Mouse (Mus musculus) midbrain, embryonic 16.5 days (tissue): Measurements from ENCODE around the gene Dysf. TPM values are rescaled to one million over a fixed set of nuclear protein-coding genes. Genes with fewer than 3 reads are reported as not detected.

Source experiments
- ATAC-seq: fragments of 200-750 bp; cut with Nextera tagmentation; 2 replicates; pipeline ENCODE4 v1.8.0; 2017; ENCODE audit warnings: moderate TSS enrichment
- H3K27ac ChIP-seq: fragments of 300-500 bp; sonication (generic); 2 replicates; pipeline ENCODE4 v1.5.1; 2014; ENCODE audit warnings: mild to moderate bottlenecking, low read length, mixed read lengths
- H3K27me3 ChIP-seq: fragments of 300-500 bp; sonication (generic); 2 replicates; pipeline ENCODE4 v1.6.1; 2014; ENCODE audit warnings: low read depth, low read length, mixed read lengths; ENCODE audit not compliant: control insufficient read depth, insufficient read depth
- H3K36me3 ChIP-seq: fragments of 300-500 bp; sonication (generic); 2 replicates; pipeline ENCODE4 v1.6.1; 2014; ENCODE audit warnings: mild to moderate bottlenecking, low read length, moderate library complexity, mixed read lengths; ENCODE audit not compliant: control insufficient read depth, insufficient read depth
- H3K4me1 ChIP-seq: fragments of 300-500 bp; sonication (generic); 2 replicates; pipeline ENCODE4 v1.6.1; 2014; ENCODE audit warnings: mild to moderate bottlenecking, low read length, mixed read lengths; ENCODE audit not compliant: control insufficient read depth, insufficient read depth
- H3K4me2 ChIP-seq: fragments of 300-500 bp; sonication (generic); 2 replicates; pipeline ENCODE4 v1.6.1; 2014; ENCODE audit warnings: mild to moderate bottlenecking, low read length, mixed read lengths
- H3K4me3 ChIP-seq: fragments of 300-500 bp; sonication (generic); 2 replicates; pipeline ENCODE4 v1.5.1; 2014; ENCODE audit warnings: low read depth, mild to moderate bottlenecking, low read length, moderate library complexity, mixed read lengths
- H3K9ac ChIP-seq: fragments of 300-500 bp; sonication (generic); 2 replicates; pipeline ENCODE4 v1.6.1; 2014; ENCODE audit warnings: low read depth, low read length, mixed read lengths
- H3K9me3 ChIP-seq: fragments of 300-500 bp; sonication (generic); replicated peaks from 2 replicates; pipeline ENCODE4 v1.6.1; 2014; ENCODE audit warnings: mild to moderate bottlenecking, low read length, mixed read lengths; ENCODE audit not compliant: control insufficient read depth, poor library complexity, severe bottlenecking
- WGBS: fragments of 180-500 bp; shearing (Covaris S2); extraction: QIAGEN DNeasy Blood & Tissue Kit; methylation state at CpG from one replicate; pipeline ENCODE4 v1.1.7; 2014; 5-methylcytosine and 5-hydroxymethylcytosine counted together
- polyA plus RNA-seq: library from polyadenylated mRNA; unstranded; fragments of >200 nt; fragmentation: Nextera tagmentation; extraction: Ambion mirVana; gene quantifications from 2 replicates; pipeline ENCODE4 v1.2.1, GENCODE M21; 2015

Gene Dysf
- polyA plus RNA-seq, 1 experiment from 2014 or later = 2.3 TPM

GRCm38 (mm10) chr6:84059771-84060414 is 51.5 kb downstream of the Dysf start:
- WGBS = 46% methylated on average over 4 of the region's 4 CpGs
- no peak overlapping the region for H3K4me2 ChIP-seq
- H3K9me3 ChIP-seq = no peaks in the 10 kb centered on the region
- no peaks in the 10 kb centered on the region for H3K4me1 ChIP-seq
- H3K27me3 ChIP-seq = no peaks in the 10 kb centered on the region
- no peak for ATAC-seq
- no peak overlapping the region for H3K9ac ChIP-seq
- H3K4me3 ChIP-seq = no peak overlapping the region
- no peak overlapping the region for H3K27ac ChIP-seq
- H3K36me3 ChIP-seq = no peaks in the 10 kb centered on the region

- H3K27me3 ChIP-seq = no peaks in the 10 kb centered on the region
- WGBS = 7% methylated on average over 5 of the region's 5 CpGs
- H3K4me2 ChIP-seq = no peak overlapping the region
- no peak overlapping the region for H3K4me3 ChIP-seq
- no peaks in the 10 kb centered on the region for H3K4me1 ChIP-seq
- ATAC-seq = no peak
- no peaks in the 10 kb centered on the region for H3K9me3 ChIP-seq
- no peak overlapping the region for H3K9ac ChIP-seq
- H3K36me3 ChIP-seq = no peaks in the 10 kb centered on the region
- H3K27ac ChIP-seq = no peak overlapping the region
Measured at GRCm38 (mm10) chr6:84061328-84061727, 52.9 kb downstream of the Dysf start.

DNA sequence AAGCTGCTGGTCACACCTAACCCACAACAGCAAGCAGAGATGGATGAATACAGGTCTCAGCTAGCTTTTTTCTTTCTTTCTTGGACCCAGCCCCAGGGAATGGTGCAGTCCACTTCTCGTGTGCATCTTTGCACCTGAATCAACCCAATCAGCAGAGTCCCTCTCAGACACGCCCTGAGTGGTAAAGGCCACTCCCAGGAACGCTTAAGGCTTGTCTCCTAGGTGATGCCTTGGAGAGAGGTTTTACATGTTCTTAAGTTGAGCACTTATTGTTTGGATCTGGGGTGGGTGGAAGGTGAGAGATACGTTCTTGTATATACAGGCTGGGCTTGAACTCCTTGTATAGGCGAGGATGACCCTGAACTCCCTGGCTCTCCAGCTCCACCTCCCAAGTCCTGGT is 54.2 kb downstream of the Dysf start:
- 71% methylated on average over 5 of the region's 5 CpGs for WGBS
- Histone ChIP-seq H3K27ac (no peak overlapping the region), H3K4me2 (no peak overlapping the region)

GRCm38 (mm10) chr6:84068236-84068635 is 59.8 kb downstream of the Dysf start:
- Histone ChIP-seq H3K4me3 (no peak overlapping the region), H3K9ac (no peak overlapping the region), H3K4me1 (no peaks in the 10 kb centered on the region), H3K27ac (no peak overlapping the region), H3K9me3 (no peaks in the 10 kb centered on the region), H3K36me3 (no peaks in the 10 kb centered on the region), H3K4me2 (no peak overlapping the region), H3K27me3 (no peaks in the 10 kb centered on the region)
- no peak for ATAC-seq
- WGBS = 89% methylated on average over 5 of the region's 5 CpGs

More for the DNA sequence above, 54.2 kb downstream of the Dysf start:
- Histone ChIP-seq H3K36me3 (no peaks in the 10 kb centered on the region), H3K27me3 (no peaks in the 10 kb centered on the region), H3K9me3 (no peaks in the 10 kb centered on the region), H3K4me3 (no peak overlapping the region), H3K4me1 (no peaks in the 10 kb centered on the region), H3K9ac (no peak overlapping the region)
- no peak for ATAC-seq

DNA sequence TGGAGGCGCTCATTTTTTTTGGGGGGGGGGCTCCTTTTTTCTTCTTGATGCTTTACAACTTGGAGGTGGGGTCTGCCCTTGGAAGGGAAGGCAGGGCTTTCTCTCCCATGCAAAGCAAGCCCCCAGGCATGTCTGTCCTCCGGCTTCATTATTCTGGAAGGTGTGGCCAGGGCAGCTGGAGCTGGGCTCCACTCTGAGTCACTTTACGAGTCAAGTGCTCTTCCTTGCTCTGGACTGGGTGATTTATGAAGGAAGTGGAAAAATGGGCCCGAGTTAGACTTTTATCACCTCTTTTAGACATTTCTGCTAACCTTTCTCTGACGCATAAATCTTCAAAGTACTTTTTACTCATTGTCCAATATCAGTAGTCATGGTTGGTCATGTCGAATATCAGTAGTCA is 61.9 kb downstream of the Dysf start:
- WGBS = 88% methylated on average over 6 of the region's 6 CpGs

GRCm38 (mm10) chr6:84072574-84072973 is 64.2 kb downstream of the Dysf start:
- Histone ChIP-seq H3K36me3 (no peaks in the 10 kb centered on the region), H3K9me3 (no peaks in the 10 kb centered on the region), H3K27ac (no peak overlapping the region), H3K4me2 (no peak overlapping the region), H3K4me3 (no peak overlapping the region), H3K9ac (no peak overlapping the region), H3K4me1 (no peaks in the 10 kb centered on the region), H3K27me3 (no peaks in the 10 kb centered on the region)
- no peak for ATAC-seq
- 74% methylated on average over 9 of the region's 9 CpGs for WGBS

More for the DNA sequence above, 61.9 kb downstream of the Dysf start:
- Histone ChIP-seq H3K4me3 (no peak overlapping the region), H3K36me3 (no peaks in the 10 kb centered on the region), H3K4me1 (no peaks in the 10 kb centered on the region), H3K9ac (no peak overlapping the region), H3K4me2 (no peak overlapping the region), H3K27ac (no peak overlapping the region), H3K9me3 (no peaks in the 10 kb centered on the region), H3K27me3 (no peaks in the 10 kb centered on the region)
- ATAC-seq = no peak

GRCm38 (mm10) chr6:84078172-84078571 is 69.8 kb downstream of the Dysf start:
- ATAC-seq = no peak
- Histone ChIP-seq H3K27ac (no peak overlapping the region), H3K27me3 (no peaks in the 10 kb centered on the region), H3K9me3 (no peaks in the 10 kb centered on the region), H3K9ac (no peak overlapping the region), H3K36me3 (no peaks in the 10 kb centered on the region), H3K4me1 (no peaks in the 10 kb centered on the region), H3K4me2 (no peak overlapping the region), H3K4me3 (no peak overlapping the region)
- WGBS = 60% methylated on average over 1 of the region's 1 CpGs

- Histone ChIP-seq H3K4me2 (no peak overlapping the region), H3K9me3 (no peaks in the 10 kb centered on the region), H3K27me3 (no peaks in the 10 kb centered on the region), H3K9ac (no peak overlapping the region), H3K4me3 (no peak overlapping the region), H3K4me1 (no peaks in the 10 kb centered on the region), H3K27ac (no peak overlapping the region), H3K36me3 (no peaks in the 10 kb centered on the region)
- 54% methylated on average over 3 of the region's 3 CpGs for WGBS
- ATAC-seq = no peak
Measured at GRCm38 (mm10) chr6:84080631-84081030, 72.2 kb downstream of the Dysf start.

DNA sequence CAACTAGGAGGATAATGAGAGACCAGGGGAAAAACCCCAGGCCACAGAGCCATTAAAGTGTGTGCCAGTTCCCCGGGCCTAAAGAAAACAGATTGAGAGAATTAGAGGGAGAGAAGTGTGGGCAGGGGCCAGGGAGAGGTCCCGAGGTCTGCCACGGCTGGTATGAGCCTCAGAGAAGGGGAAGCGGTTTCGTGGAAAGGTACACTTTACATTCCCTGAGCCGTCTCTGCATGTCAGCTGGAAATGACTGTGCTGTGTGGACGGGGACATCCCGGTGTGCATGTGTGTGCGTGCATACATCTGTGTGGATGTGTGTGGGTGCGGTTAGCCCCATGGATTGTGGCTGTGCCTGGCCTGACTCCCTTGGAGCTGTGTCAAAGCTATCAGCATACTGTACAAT is 76.4 kb downstream of the Dysf start:
- Histone ChIP-seq H3K27ac (no peak overlapping the region), H3K9me3 (peaks cover 2% of the 10 kb centered on the region; the same call in 1 of the 2 replicates), H3K4me1 (no peaks in the 10 kb centered on the region), H3K9ac (no peak overlapping the region), H3K4me2 (no peak overlapping the region), H3K36me3 (no peaks in the 10 kb centered on the region), H3K4me3 (no peak overlapping the region), H3K27me3 (no peaks in the 10 kb centered on the region)
- 74% methylated on average over 10 of the region's 10 CpGs for WGBS
- ATAC-seq = no peak
